Mouse (Mus musculus): ENCODE measurements at regions not wholly inside any gene's neighbourhood (a gene's known extent, or its start where the extent isn't known, plus 50 kb on each side); places are given as distances from the start of the nearest gene placed in this dataset.

DNA sequence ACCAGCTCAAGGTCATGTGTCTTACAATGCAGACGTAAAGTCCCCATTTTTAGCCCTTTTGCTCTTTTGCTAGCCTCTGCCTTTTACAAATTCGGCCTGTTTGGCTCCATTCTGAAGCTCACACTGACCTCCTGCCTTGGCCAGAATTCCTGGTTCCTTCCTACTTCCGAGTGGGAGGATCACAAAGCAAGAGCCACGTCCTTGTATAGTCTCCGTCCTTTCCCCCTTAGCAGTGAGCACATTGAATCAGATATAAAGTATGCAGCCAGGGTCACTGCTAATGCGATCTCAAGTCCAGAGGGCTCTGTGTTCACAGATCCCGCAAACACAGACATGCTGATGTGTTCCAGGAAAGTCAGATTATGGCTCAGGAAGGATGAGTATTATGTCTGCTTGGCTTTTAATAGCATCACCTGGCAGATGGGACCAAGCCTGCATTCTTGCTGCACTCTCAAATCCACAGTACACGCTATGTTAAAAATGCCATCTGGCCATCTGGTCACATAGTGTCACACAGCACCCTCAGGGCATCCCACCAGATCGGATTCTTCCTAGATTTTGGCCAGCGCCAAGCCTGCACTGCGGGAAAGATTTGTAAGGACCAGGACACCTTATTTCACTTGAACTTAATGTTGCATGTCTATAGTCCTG lies 119.4 kb upstream of the Fmo9 start:
- 83% methylated on average over 11 of the region's 11 CpGs for WGBS
- no peak for ATAC-seq (ENCODE audit: insufficient number of reproducible peaks, low FRiP score, low TSS enrichment, low read depth)

DNA sequence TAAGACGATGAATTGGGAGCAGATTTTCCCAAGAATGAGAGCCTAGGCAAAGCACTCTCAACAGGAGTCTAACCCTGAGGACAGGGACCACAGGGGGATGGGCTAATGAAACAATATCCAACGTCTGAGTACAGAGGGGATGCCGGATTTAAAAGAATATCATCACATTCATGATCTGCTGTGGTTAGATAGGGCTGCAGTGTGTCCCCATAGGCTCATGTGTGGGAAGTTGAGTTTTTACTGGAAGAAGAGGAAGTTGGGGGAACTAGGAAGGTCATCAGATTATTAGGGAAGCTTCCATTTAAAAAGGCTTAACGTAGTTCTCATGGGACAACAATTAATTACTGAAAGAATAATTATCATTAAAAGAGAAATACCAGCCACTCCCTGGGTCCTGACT lies 120.3 kb upstream of the Fmo9 start:
- Histone ChIP-seq H3K27ac (replicated peaks; ENCODE audit: low read depth, low read length) (no peak overlapping the region), H3K27me3 (ENCODE audit: control insufficient read depth, insufficient read depth, low read length) (no peaks in the 10 kb centered on the region), H3K36me3 (ENCODE audit: control insufficient read depth, insufficient read depth, low read length) (no peaks in the 10 kb centered on the region), H3K4me1 (ENCODE audit: control insufficient read depth, insufficient read depth, low read length) (no peaks in the 10 kb centered on the region), H3K4me3 (ENCODE audit: low read depth, low read length) (no peak overlapping the region), H3K4me2 (ENCODE audit: low read depth, severe bottlenecking) (no peak overlapping the region), H3K9ac (ENCODE audit: low read length) (no peak overlapping the region), H3K9me3 (ENCODE audit: control insufficient read depth, low read length) (no peaks in the 10 kb centered on the region)
- no peak for ATAC-seq (ENCODE audit: insufficient number of reproducible peaks, low FRiP score, low TSS enrichment, low read depth)
- 63% methylated on average over 4 of the region's 4 CpGs for WGBS
- no peak for DNase-seq (ENCODE audit: low spot score)

More for the DNA sequence above, 119.4 kb upstream of the Fmo9 start:
- H3K9ac ChIP-seq (ENCODE audit: low read length): no peak overlapping the region
- H3K27ac ChIP-seq (replicated peaks; ENCODE audit: low read depth, low read length): no peak overlapping the region
- DNase-seq (ENCODE audit: low spot score): no peak
- no peak overlapping the region for H3K4me2 ChIP-seq (ENCODE audit: low read depth, severe bottlenecking)
- no peaks in the 10 kb centered on the region for H3K27me3 ChIP-seq (ENCODE audit: control insufficient read depth, insufficient read depth, low read length)
- H3K36me3 ChIP-seq (ENCODE audit: control insufficient read depth, insufficient read depth, low read length): no peaks in the 10 kb centered on the region
- H3K4me1 ChIP-seq (ENCODE audit: control insufficient read depth, insufficient read depth, low read length): no peaks in the 10 kb centered on the region
- H3K4me3 ChIP-seq (ENCODE audit: low read depth, low read length): no peak overlapping the region
- no peaks in the 10 kb centered on the region for H3K9me3 ChIP-seq (ENCODE audit: control insufficient read depth, low read length)

DNA sequence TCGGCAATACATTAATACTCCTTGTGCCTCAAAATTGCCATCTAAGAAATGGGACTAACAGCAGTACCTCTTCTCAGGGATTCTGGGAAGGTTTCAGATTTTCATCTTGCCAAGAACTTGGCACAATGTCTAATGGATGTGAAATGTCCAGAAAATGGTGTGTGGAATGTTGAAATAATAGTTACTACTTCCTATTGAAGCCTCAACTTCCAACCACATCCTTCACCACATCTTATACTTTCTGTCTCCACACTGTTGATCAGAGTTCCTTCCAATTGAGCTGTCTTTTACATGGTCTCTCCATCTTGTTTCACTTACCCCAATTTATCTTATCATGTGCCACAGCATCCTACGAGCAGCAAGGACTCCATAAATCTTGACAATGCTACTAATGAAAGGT lies 122.3 kb upstream of the Fmo9 start:
- Histone ChIP-seq H3K4me3 (ENCODE audit: low read depth, low read length) (no peak overlapping the region), H3K36me3 (ENCODE audit: control insufficient read depth, insufficient read depth, low read length) (no peaks in the 10 kb centered on the region), H3K4me2 (ENCODE audit: low read depth, severe bottlenecking) (no peak overlapping the region), H3K4me1 (ENCODE audit: control insufficient read depth, insufficient read depth, low read length) (no peaks in the 10 kb centered on the region), H3K27me3 (ENCODE audit: control insufficient read depth, insufficient read depth, low read length) (no peaks in the 10 kb centered on the region), H3K27ac (replicated peaks; ENCODE audit: low read depth, low read length) (no peak overlapping the region), H3K9ac (ENCODE audit: low read length) (no peak overlapping the region), H3K9me3 (ENCODE audit: control insufficient read depth, low read length) (no peaks in the 10 kb centered on the region)
- ATAC-seq (ENCODE audit: insufficient number of reproducible peaks, low FRiP score, low TSS enrichment, low read depth) (no peak), DNase-seq (ENCODE audit: low spot score) (no peak)
- 64% methylated on average over 2 of the region's 2 CpGs for WGBS

DNA sequence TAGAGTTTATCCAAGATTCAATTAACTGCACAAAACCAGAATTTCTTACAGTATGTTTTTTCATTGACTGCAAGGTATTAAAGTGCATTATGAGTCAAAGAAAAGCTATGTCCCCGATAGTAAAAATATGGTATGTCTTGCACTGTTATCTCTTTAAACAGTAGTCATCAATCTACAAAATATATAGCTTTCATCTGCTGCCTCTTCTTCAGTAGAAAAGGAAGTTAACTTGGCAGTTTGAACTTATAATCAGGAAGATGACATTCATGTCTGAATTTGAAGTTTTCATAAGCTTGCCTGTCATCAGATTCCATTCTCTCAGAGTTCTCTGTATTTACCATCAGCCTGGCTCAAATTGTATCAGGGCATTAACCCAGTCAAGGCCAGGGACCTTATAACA lies 122.7 kb upstream of the Fmo9 start:
- no peak overlapping the region for H3K9ac ChIP-seq (ENCODE audit: low read length)
- H3K27me3 ChIP-seq (ENCODE audit: control insufficient read depth, insufficient read depth, low read length): no peaks in the 10 kb centered on the region
- ATAC-seq (ENCODE audit: insufficient number of reproducible peaks, low FRiP score, low TSS enrichment, low read depth): no peak
- no peak overlapping the region for H3K4me3 ChIP-seq (ENCODE audit: low read depth, low read length)
- no peaks in the 10 kb centered on the region for H3K36me3 ChIP-seq (ENCODE audit: control insufficient read depth, insufficient read depth, low read length)
- 88% methylated on average over 1 of the region's 1 CpGs for WGBS
- no peak overlapping the region for H3K4me2 ChIP-seq (ENCODE audit: low read depth, severe bottlenecking)
- no peaks in the 10 kb centered on the region for H3K9me3 ChIP-seq (ENCODE audit: control insufficient read depth, low read length)
- H3K27ac ChIP-seq (replicated peaks; ENCODE audit: low read depth, low read length): no peak overlapping the region
- no peak for DNase-seq (ENCODE audit: low spot score)
- H3K4me1 ChIP-seq (ENCODE audit: control insufficient read depth, insufficient read depth, low read length): no peaks in the 10 kb centered on the region

DNA sequence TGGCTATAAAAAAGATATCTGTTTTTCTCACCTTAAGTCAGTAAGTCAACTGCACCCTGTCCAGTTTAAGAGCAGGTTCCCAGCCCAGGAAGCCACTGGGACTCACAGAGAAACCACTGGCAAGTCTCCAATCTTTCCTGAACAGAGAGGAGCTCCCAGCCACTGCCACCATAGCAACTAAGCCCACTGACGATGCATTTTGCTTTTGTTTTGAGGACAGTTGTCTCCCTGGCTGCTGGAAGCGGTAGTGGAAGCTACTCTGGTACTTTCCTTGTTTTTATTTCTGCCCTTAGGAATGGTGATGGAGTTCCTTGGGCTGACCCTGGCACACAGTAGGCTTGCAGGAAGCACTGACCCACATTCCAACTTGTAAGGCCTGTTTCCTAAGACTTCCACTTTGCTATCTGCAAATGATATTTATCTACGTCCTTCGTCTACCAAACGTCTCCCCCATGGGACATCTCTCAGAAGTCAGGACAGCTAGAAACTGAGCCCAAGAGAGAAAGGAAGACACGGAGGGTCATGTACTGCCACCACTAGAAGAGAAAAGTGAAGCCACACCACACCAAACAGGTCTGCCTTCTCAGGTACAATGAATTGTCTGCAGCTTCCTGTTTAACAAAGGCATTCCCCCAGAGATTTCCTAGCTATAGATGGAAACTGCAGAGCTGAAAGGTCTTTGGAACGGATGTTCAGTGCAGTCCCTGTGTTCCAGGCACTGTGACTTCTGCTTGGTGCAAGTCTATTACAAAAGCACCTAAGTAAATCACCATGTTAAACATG lies 125.7 kb upstream of the Fmo9 start:
- no peaks in the 10 kb centered on the region for H3K9me3 ChIP-seq (ENCODE audit: control insufficient read depth, low read length)
- H3K4me1 ChIP-seq (ENCODE audit: control insufficient read depth, insufficient read depth, low read length): no peaks in the 10 kb centered on the region
- no peak overlapping the region for H3K9ac ChIP-seq (ENCODE audit: low read length)
- no peaks in the 10 kb centered on the region for H3K27me3 ChIP-seq (ENCODE audit: control insufficient read depth, insufficient read depth, low read length)
- H3K4me3 ChIP-seq (ENCODE audit: low read depth, low read length): no peak overlapping the region
- H3K4me2 ChIP-seq (ENCODE audit: low read depth, severe bottlenecking): no peak overlapping the region
- 83% methylated on average over 7 of the region's 7 CpGs for WGBS
- H3K27ac ChIP-seq (replicated peaks; ENCODE audit: low read depth, low read length): no peak overlapping the region
- no peak for DNase-seq (ENCODE audit: low spot score)
- ATAC-seq (ENCODE audit: insufficient number of reproducible peaks, low FRiP score, low TSS enrichment, low read depth): no peak
- no peaks in the 10 kb centered on the region for H3K36me3 ChIP-seq (ENCODE audit: control insufficient read depth, insufficient read depth, low read length)

DNA sequence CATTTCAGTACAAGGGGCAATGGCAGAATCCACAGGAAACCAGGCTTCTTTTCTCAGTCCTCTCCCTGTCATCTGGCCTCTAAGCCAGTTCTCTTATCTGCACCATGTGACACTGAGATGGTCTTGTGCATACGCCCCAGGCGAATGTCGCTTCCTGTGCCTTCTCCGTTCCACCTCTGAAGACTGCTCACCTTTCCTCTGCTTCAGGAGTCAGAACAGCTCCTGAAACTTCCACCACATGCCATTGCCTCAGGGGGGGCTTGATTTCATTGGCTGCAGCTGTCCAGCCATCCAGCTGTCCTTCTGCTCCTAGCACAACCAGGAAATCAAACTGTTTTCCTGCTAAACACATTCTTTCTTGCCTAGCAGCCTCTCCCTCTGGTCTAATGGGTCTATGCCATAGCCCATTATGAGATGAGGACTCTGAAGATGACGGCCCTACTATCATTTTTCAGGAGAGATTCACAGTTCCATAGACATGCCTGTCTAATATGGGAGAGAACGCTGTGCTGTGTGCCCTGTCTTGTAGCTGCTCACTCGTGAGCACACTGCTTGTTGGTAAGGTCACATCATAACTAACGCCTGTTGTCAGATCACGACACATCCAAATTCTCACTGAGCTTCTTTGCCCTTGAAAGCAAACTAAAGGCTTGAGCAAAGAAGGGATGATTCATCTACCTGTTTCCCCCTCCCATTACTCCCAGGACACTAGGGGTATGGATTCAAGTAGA lies 129.9 kb upstream of the Fmo9 start:
- Histone ChIP-seq H3K36me3 (ENCODE audit: control insufficient read depth, insufficient read depth, low read length) (no peaks in the 10 kb centered on the region), H3K27ac (replicated peaks; ENCODE audit: low read depth, low read length) (no peak overlapping the region), H3K4me2 (ENCODE audit: low read depth, severe bottlenecking) (no peak overlapping the region), H3K27me3 (ENCODE audit: control insufficient read depth, insufficient read depth, low read length) (no peaks in the 10 kb centered on the region), H3K9ac (ENCODE audit: low read length) (no peak overlapping the region), H3K9me3 (ENCODE audit: control insufficient read depth, low read length) (no peaks in the 10 kb centered on the region), H3K4me3 (ENCODE audit: low read depth, low read length) (no peak overlapping the region), H3K4me1 (ENCODE audit: control insufficient read depth, insufficient read depth, low read length) (no peaks in the 10 kb centered on the region)
- DNase-seq (ENCODE audit: low spot score): no peak
- WGBS: 78% methylated on average over 9 of the region's 9 CpGs
- no peak for ATAC-seq (ENCODE audit: insufficient number of reproducible peaks, low FRiP score, low TSS enrichment, low read depth)

DNA sequence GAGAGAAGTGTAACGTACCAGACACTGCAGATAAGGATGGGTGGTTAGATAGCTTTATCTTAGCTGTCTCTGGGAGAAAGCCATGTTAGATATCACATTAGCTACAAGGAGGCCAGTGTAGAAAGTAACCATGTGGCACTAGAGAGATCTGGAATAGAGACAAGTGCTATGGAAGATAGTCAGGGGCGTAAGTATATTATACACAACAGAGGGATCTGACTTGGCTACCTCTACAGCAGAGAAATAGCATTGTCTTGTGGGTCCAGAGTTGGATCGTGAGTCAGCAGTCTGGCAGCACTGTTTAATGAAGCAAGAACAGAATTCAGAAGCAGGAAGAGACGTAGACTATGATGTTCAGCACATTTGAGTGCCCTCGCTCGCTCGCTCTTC lies 130.4 kb upstream of the Fmo9 start:
- Histone ChIP-seq H3K9ac (ENCODE audit: low read length) (no peak overlapping the region), H3K27ac (replicated peaks; ENCODE audit: low read depth, low read length) (no peak overlapping the region), H3K4me1 (ENCODE audit: control insufficient read depth, insufficient read depth, low read length) (no peaks in the 10 kb centered on the region), H3K4me2 (ENCODE audit: low read depth, severe bottlenecking) (no peak overlapping the region), H3K36me3 (ENCODE audit: control insufficient read depth, insufficient read depth, low read length) (no peaks in the 10 kb centered on the region), H3K9me3 (ENCODE audit: control insufficient read depth, low read length) (no peaks in the 10 kb centered on the region), H3K4me3 (ENCODE audit: low read depth, low read length) (no peak overlapping the region), H3K27me3 (ENCODE audit: control insufficient read depth, insufficient read depth, low read length) (no peaks in the 10 kb centered on the region)
- ATAC-seq (ENCODE audit: insufficient number of reproducible peaks, low FRiP score, low TSS enrichment, low read depth): no peak
- no peak for DNase-seq (ENCODE audit: low spot score)
- WGBS: 92% methylated on average over 7 of the region's 7 CpGs

DNA sequence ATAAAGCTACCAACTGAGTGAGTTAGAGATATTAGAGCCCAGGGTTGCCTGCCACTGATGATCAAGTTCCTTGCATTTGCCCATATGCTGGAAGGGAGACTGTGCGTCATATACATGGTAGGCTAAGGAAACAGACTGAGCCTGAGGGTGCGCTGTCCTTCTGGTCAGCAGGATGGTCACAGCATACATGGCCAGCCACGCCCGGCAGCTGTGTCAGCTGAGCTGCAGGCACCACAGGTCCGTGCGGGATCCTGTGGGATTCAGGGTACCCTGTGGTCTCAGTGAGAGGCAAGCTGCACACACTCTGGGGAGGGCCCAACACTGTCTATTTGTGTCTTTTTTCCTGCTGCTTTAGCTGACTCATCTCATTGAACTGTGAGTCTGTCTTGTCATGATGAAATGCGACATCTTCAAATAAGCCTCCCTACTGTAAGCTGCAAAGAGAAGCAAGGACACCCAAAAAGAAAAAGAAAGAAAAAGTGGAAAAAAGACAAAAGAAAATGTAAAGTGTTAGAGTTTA lies 131.3 kb upstream of the Fmo9 start:
- ATAC-seq (ENCODE audit: insufficient number of reproducible peaks, low FRiP score, low TSS enrichment, low read depth) (no peak), DNase-seq (ENCODE audit: low spot score) (no peak)
- Histone ChIP-seq H3K4me1 (ENCODE audit: control insufficient read depth, insufficient read depth, low read length) (no peaks in the 10 kb centered on the region), H3K27me3 (ENCODE audit: control insufficient read depth, insufficient read depth, low read length) (no peaks in the 10 kb centered on the region), H3K9ac (ENCODE audit: low read length) (no peak overlapping the region), H3K4me2 (ENCODE audit: low read depth, severe bottlenecking) (no peak overlapping the region), H3K27ac (replicated peaks; ENCODE audit: low read depth, low read length) (no peak overlapping the region), H3K36me3 (ENCODE audit: control insufficient read depth, insufficient read depth, low read length) (no peaks in the 10 kb centered on the region), H3K9me3 (ENCODE audit: control insufficient read depth, low read length) (no peaks in the 10 kb centered on the region), H3K4me3 (ENCODE audit: low read depth, low read length) (no peak overlapping the region)
- 95% methylated on average over 7 of the region's 7 CpGs for WGBS

Data from limb, embryonic 11.5 days (tissue).